Mouse (Mus musculus): ENCODE data around the gene Nudt1.

Nudt1 gene

GRCm38 (mm10) chr5:140321042-140321755, at the start of gene Nudt1, which contains the start of gene Mad1l1:
Gene Nudt1, plus strand, starts transcription at chr5:140321656.
Gene Mad1l1, minus strand, starts transcription at chr5:140321552.
- in situ Hi-C loops (cut with MboI, MseI): no loop called here

- in situ Hi-C loops (cut with MboI, MseI): no loop called here
Observed at GRCm38 (mm10) chr5:140276779-140277178, 44.7 kb upstream of the Nudt1 start.

- in situ Hi-C loops (cut with MboI, MseI): no loop called here
Observed at GRCm38 (mm10) chr5:140280205-140280604, 41.3 kb upstream of the Nudt1 start.

GRCm38 (mm10) chr5:140282376-140282775, 39.1 kb upstream of the Nudt1 start:
- in situ Hi-C loops (cut with MboI, MseI): no loop called here

- in situ Hi-C loops (cut with MboI, MseI): no loop called here
Observed at GRCm38 (mm10) chr5:140282900-140283299, 38.6 kb upstream of the Nudt1 start.

GRCm38 (mm10) chr5:140284011-140284410, 37.4 kb upstream of the Nudt1 start:
- in situ Hi-C loops (cut with MboI, MseI): no loop called here

- in situ Hi-C loops (cut with MboI, MseI): no loop called here
Observed at GRCm38 (mm10) chr5:140284761-140285160, 36.7 kb upstream of the Nudt1 start.

- in situ Hi-C loops (cut with MboI, MseI): no loop called here
Observed at GRCm38 (mm10) chr5:140288287-140288686, 33.2 kb upstream of the Nudt1 start.

- in situ Hi-C loops (cut with MboI, MseI): no loop called here
Observed at GRCm38 (mm10) chr5:140289161-140289560, 32.3 kb upstream of the Nudt1 start.

GRCm38 (mm10) chr5:140292152-140292551, 29.3 kb upstream of the Nudt1 start:
- in situ Hi-C loops (cut with MboI, MseI): loop anchor here (5.0 kb wide), 1 partner anchor 90 kb away; no protein-coding TSS in a partner anchor

GRCm38 (mm10) chr5:140298291-140298690, 23.2 kb upstream of the Nudt1 start:
- in situ Hi-C loops (cut with MboI, MseI): no loop called here

GRCm38 (mm10) chr5:140306016-140306415, 15.4 kb upstream of the Nudt1 start:
- in situ Hi-C loops (cut with MboI, MseI): no loop called here

GRCm38 (mm10) chr5:140307602-140308001, 13.9 kb upstream of the Nudt1 start:
- in situ Hi-C loops (cut with MboI, MseI): no loop called here

GRCm38 (mm10) chr5:140316716-140317115, 4.7 kb upstream of the Nudt1 start:
- in situ Hi-C loops (cut with MboI, MseI): no loop called here

- in situ Hi-C loops (cut with MboI, MseI): no loop called here
Observed at GRCm38 (mm10) chr5:140321756-140322575, 510 bp downstream of the Nudt1 start.

GRCm38 (mm10) chr5:140324058-140324457, 2.6 kb downstream of the Nudt1 start:
- in situ Hi-C loops (cut with MboI, MseI): no loop called here

GRCm38 (mm10) chr5:140331615-140332512, 10.4 kb downstream of the Nudt1 start, which contains the start of gene Mrm2:
Gene Mrm2, minus strand, starts transcription at chr5:140331898.
- in situ Hi-C loops (cut with MboI, MseI): no loop called here

GRCm38 (mm10) chr5:140332519-140332918, 11.1 kb downstream of the Nudt1 start:
- in situ Hi-C loops (cut with MboI, MseI): no loop called here

GRCm38 (mm10) chr5:140333631-140334030, 12.2 kb downstream of the Nudt1 start:
- in situ Hi-C loops (cut with MboI, MseI): no loop called here

GRCm38 (mm10) chr5:140336680-140337079, 15.2 kb downstream of the Nudt1 start:
- in situ Hi-C loops (cut with MboI, MseI): loop anchor here (5.0 kb wide), 1 partner anchor 61 kb away; no protein-coding TSS in a partner anchor

- in situ Hi-C loops (cut with MboI, MseI): loop anchor here (5.0 kb wide), 1 partner anchor 59 kb away; no protein-coding TSS in a partner anchor
Observed at GRCm38 (mm10) chr5:140338779-140339178, 17.3 kb downstream of the Nudt1 start.
